Mouse (Mus musculus): ENCODE measurements around the gene Pappa2. TPM values are rescaled to one million over a fixed set of nuclear protein-coding genes. Genes with fewer than 3 reads are reported as not detected.

Gene Pappa2
- polyA plus RNA-seq (2015; fragmentation: Nextera tagmentation; extraction: Ambion mirVana): 2.1 and 2.7 TPM in 2 replicates

- Histone ChIP-seq H3K4me3 (no peak within 1 kb of the TSS), H3K4me2 (no peak within 1 kb of the TSS), H3K27ac (no peak within 1 kb of the TSS), H3K9me3 (no peaks in the 10 kb centered on the region), H3K27me3 (no peaks in the 10 kb centered on the region), H3K4me1 (no peaks in the 10 kb centered on the region), H3K36me3 (no peaks in the 10 kb centered on the region), H3K9ac (no peak within 1 kb of the TSS)
- WGBS: 61% methylated on average over 1 of the region's 1 CpGs
- no peak for ATAC-seq (ENCODE audit: insufficient number of reproducible peaks, low FRiP score, low TSS enrichment, low read depth)
Measured at GRCm38 (mm10) chr1:158980390-158980789, at the start of gene Pappa2. Gene Pappa2, minus strand, starts transcription at chr1:158980490.

GRCm38 (mm10) chr1:159029106-159029505, 48.8 kb upstream of the Pappa2 start:
- no peaks in the 10 kb centered on the region for H3K4me1 ChIP-seq
- H3K4me3 ChIP-seq: no peak overlapping the region
- no peak overlapping the region for H3K9ac ChIP-seq
- H3K9me3 ChIP-seq: no peaks in the 10 kb centered on the region
- no peak overlapping the region for H3K27ac ChIP-seq
- no peak overlapping the region for H3K4me2 ChIP-seq
- H3K36me3 ChIP-seq: no peaks in the 10 kb centered on the region
- ATAC-seq (ENCODE audit: insufficient number of reproducible peaks, low FRiP score, low TSS enrichment, low read depth): no peak
- H3K27me3 ChIP-seq: no peaks in the 10 kb centered on the region
- WGBS: 78% methylated on average over 2 of the region's 2 CpGs

GRCm38 (mm10) chr1:159014940-159015660, 34.8 kb upstream of the Pappa2 start:
- Histone ChIP-seq H3K4me2 (no peak overlapping the region), H3K9ac (no peak overlapping the region), H3K4me3 (no peak overlapping the region), H3K36me3 (no peaks in the 10 kb centered on the region), H3K9me3 (no peaks in the 10 kb centered on the region), H3K27ac (no peak overlapping the region), H3K27me3 (no peaks in the 10 kb centered on the region), H3K4me1 (no peaks in the 10 kb centered on the region)
- ATAC-seq (ENCODE audit: insufficient number of reproducible peaks, low FRiP score, low TSS enrichment, low read depth): no peak
- 62% methylated on average over 5 of the region's 5 CpGs for WGBS

- no peak for ATAC-seq (ENCODE audit: insufficient number of reproducible peaks, low FRiP score, low TSS enrichment, low read depth)
- H3K27ac ChIP-seq: no peak overlapping the region
- H3K27me3 ChIP-seq: no peaks in the 10 kb centered on the region
- H3K4me2 ChIP-seq: no peak overlapping the region
- no peaks in the 10 kb centered on the region for H3K4me1 ChIP-seq
- WGBS: 68% methylated on average over 3 of the region's 3 CpGs
- H3K36me3 ChIP-seq: no peaks in the 10 kb centered on the region
- no peaks in the 10 kb centered on the region for H3K9me3 ChIP-seq
- H3K9ac ChIP-seq: no peak overlapping the region
- H3K4me3 ChIP-seq: no peak overlapping the region
Measured at GRCm38 (mm10) chr1:158987042-158987441, 6.8 kb upstream of the Pappa2 start.

- Histone ChIP-seq H3K9ac (no peak overlapping the region), H3K4me1 (peaks cover 15% of the 10 kb centered on the region), H3K36me3 (no peaks in the 10 kb centered on the region), H3K27ac (no peak overlapping the region), H3K4me3 (no peak overlapping the region), H3K27me3 (no peaks in the 10 kb centered on the region), H3K9me3 (no peaks in the 10 kb centered on the region), H3K4me2 (0 out of 2 replicates have a peak overlapping the region, but pooled peaks have one; percentile 2)
- WGBS: 38% methylated on average over 5 of the region's 5 CpGs
- no peak for ATAC-seq (ENCODE audit: insufficient number of reproducible peaks, low FRiP score, low TSS enrichment, low read depth)
Measured at GRCm38 (mm10) chr1:158962340-158962739, 17.9 kb downstream of the Pappa2 start.

- H3K27ac ChIP-seq: 0 out of 2 replicates have a peak overlapping the region, but pooled peaks have one; percentile 17
- peak overlapping the region; percentile 34 for H3K4me2 ChIP-seq
- no peak overlapping the region for H3K9ac ChIP-seq
- H3K27me3 ChIP-seq: no peaks in the 10 kb centered on the region
- H3K36me3 ChIP-seq: no peaks in the 10 kb centered on the region
- H3K9me3 ChIP-seq: no peaks in the 10 kb centered on the region
- peaks cover 15% of the 10 kb centered on the region for H3K4me1 ChIP-seq
- no peak for ATAC-seq (ENCODE audit: insufficient number of reproducible peaks, low FRiP score, low TSS enrichment, low read depth)
- WGBS: 32% methylated on average over 4 of the region's 4 CpGs
- H3K4me3 ChIP-seq: no peak overlapping the region
Measured at GRCm38 (mm10) chr1:158960984-158961383, 19.3 kb downstream of the Pappa2 start.

GRCm38 (mm10) chr1:158960549-158960948, 19.7 kb downstream of the Pappa2 start:
- Histone ChIP-seq H3K27me3 (no peaks in the 10 kb centered on the region), H3K27ac (0 out of 2 replicates have a peak overlapping the region, but pooled peaks have one; percentile 17), H3K4me3 (peak overlapping the region; percentile 14), H3K4me2 (peak overlapping the region; percentile 34), H3K36me3 (no peaks in the 10 kb centered on the region), H3K9me3 (no peaks in the 10 kb centered on the region), H3K4me1 (peaks cover 15% of the 10 kb centered on the region), H3K9ac (no peak overlapping the region)
- no peak for ATAC-seq (ENCODE audit: insufficient number of reproducible peaks, low FRiP score, low TSS enrichment, low read depth)
- WGBS: 17% methylated on average over 8 of the region's 8 CpGs

GRCm38 (mm10) chr1:158956361-158956760, 23.9 kb downstream of the Pappa2 start:
- Histone ChIP-seq H3K4me2 (no peak overlapping the region), H3K4me3 (no peak overlapping the region), H3K27me3 (peaks cover 9% of the 10 kb centered on the region; the same call in 1 of the 2 replicates), H3K36me3 (no peaks in the 10 kb centered on the region), H3K9ac (no peak overlapping the region), H3K9me3 (no peaks in the 10 kb centered on the region), H3K4me1 (peaks cover 18% of the 10 kb centered on the region), H3K27ac (no peak overlapping the region)
- ATAC-seq (ENCODE audit: insufficient number of reproducible peaks, low FRiP score, low TSS enrichment, low read depth): no peak
- WGBS: 82% methylated on average over 7 of the region's 7 CpGs

GRCm38 (mm10) chr1:158954785-158955184, 25.5 kb downstream of the Pappa2 start:
- 69% methylated on average over 6 of the region's 6 CpGs for WGBS

GRCm38 (mm10) chr1:158953479-158954207, 26.6 kb downstream of the Pappa2 start:
- Histone ChIP-seq H3K9me3 (no peaks in the 10 kb centered on the region), H3K9ac (no peak overlapping the region), H3K36me3 (no peaks in the 10 kb centered on the region), H3K4me2 (no peak overlapping the region), H3K4me3 (no peak overlapping the region), H3K27me3 (peaks cover 16% of the 10 kb centered on the region; the same call in 1 of the 2 replicates), H3K27ac (no peak overlapping the region), H3K4me1 (peaks cover 8% of the 10 kb centered on the region; the same call in 1 of the 2 replicates)
- 0 out of 2 replicates have a peak, but pooled peaks have one; percentile 72 for ATAC-seq (ENCODE audit: insufficient number of reproducible peaks, low FRiP score, low TSS enrichment, low read depth)
- WGBS: 40% methylated on average over 6 of the region's 6 CpGs

More at GRCm38 (mm10) chr1:158954785-158955184, 25.5 kb downstream of the Pappa2 start:
- Histone ChIP-seq H3K4me3 (no peak overlapping the region), H3K36me3 (no peaks in the 10 kb centered on the region), H3K9me3 (no peaks in the 10 kb centered on the region), H3K4me2 (no peak overlapping the region), H3K4me1 (peaks cover 8% of the 10 kb centered on the region), H3K9ac (no peak overlapping the region), H3K27ac (no peak overlapping the region), H3K27me3 (peaks cover 16% of the 10 kb centered on the region; the same call in 1 of the 2 replicates)
- ATAC-seq (ENCODE audit: insufficient number of reproducible peaks, low FRiP score, low TSS enrichment, low read depth): no peak

GRCm38 (mm10) chr1:158949041-158949440, 31.2 kb downstream of the Pappa2 start:
- H3K4me1 ChIP-seq: peaks cover 8% of the 10 kb centered on the region; the same call in 1 of the 2 replicates
- no peaks in the 10 kb centered on the region for H3K9me3 ChIP-seq
- H3K27me3 ChIP-seq: 0 out of 2 replicates have a peak, but pooled peaks cover 14% of the 10 kb centered on the region
- H3K36me3 ChIP-seq: no peaks in the 10 kb centered on the region
- H3K4me3 ChIP-seq: no peak overlapping the region
- no peak overlapping the region for H3K9ac ChIP-seq
- ATAC-seq (ENCODE audit: insufficient number of reproducible peaks, low FRiP score, low TSS enrichment, low read depth): no peak
- H3K4me2 ChIP-seq: no peak overlapping the region
- no peak overlapping the region for H3K27ac ChIP-seq
- 86% methylated on average over 6 of the region's 6 CpGs for WGBS
